Mouse (Mus musculus): ENCODE measurements around the gene Cnnm1.
"Not testable (repeated sequence)": the region's sequence is repeated elsewhere in the genome, so short reads cannot be mapped to it uniquely, and the experiment has no call there.

GRCm38 (mm10) chr19:43503593-43503992, 63.4 kb downstream of the Cnnm1 start:
- TF ChIP-seq POLR2A (IDR thresholded peaks at IDR 0.05; ENCODE audit: insufficient read length, low read depth); MYOD1 (IDR thresholded peaks at IDR 0.05; ENCODE audit: control insufficient read depth in 1 of 3, insufficient read length in 2 of 3, low read depth in 2 of 3); MAX (IDR thresholded peaks at IDR 0.05; ENCODE audit: low read depth); E2F4 (IDR thresholded peaks at IDR 0.05; ENCODE audit: insufficient read depth); TCF3 (IDR thresholded peaks at IDR 0.05; ENCODE audit: insufficient read length, low read depth); TCF12 (IDR thresholded peaks at IDR 0.05; ENCODE audit: insufficient read depth, poor library complexity, severe bottlenecking): not testable (repeated sequence)
